Mouse (Mus musculus) heart, adult 8-10 months (tissue): ENCODE results near the gene Ccdc194. TPM values are rescaled to one million over a fixed set of nuclear protein-coding genes. Genes with fewer than 3 reads are reported as not detected.

Experiments
- DNase-seq: peaks from one replicate; pipeline ENCODE4 v3.0.0; 2022; ENCODE audit warnings: low spot score
- total RNA-seq, 4 experiments: library from RNA; stranded (reverse); gene quantifications; 2 replicates each; pipeline ENCODE4 v1.2.4; 2022

Ccdc194 gene
- not detected for total RNA-seq

DNA sequence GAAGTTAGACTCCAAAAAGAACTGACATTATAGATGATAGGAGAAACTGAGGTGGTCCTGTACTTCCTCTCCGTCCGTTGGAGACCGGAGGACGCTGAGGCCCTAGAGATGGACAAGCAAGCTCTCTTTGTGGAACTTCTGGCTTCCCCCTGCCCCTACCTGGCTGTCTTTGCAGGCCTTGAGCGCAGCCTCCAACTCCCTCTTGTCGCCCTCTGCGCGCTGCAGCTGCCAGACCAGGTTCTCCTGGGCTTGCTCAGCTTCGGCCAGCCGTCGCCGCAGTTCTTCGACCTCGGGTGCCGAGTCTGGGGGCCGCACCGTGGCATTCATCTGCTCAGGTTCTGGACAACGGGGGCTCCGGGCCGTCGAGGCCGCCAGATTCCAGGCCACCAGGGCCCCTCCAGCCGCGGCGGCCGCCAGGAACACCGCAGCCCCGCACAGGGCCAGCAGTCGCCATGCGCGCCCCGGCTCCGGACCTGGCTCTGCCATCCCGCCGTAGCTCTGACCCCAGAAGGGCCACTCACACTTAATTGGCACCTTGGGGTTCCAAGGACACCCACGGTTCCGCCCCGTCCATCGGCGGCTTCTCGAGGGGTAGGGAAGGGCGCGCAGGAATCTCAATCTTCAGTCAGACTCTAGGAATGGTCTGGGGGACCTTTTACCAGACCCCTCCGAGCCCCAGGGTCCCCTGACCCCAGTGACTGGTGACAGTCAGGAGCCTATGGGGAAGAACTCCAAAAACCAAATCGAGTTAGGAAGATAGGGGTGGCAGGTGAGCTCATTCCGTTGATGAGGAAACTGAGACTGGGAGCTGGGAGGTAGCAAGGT is at the start of gene Ccdc194:
Gene Ccdc194, minus strand, starts transcription at position 486 of the 825 bp plus-strand sequence.
- DNase-seq = no peak

DNA sequence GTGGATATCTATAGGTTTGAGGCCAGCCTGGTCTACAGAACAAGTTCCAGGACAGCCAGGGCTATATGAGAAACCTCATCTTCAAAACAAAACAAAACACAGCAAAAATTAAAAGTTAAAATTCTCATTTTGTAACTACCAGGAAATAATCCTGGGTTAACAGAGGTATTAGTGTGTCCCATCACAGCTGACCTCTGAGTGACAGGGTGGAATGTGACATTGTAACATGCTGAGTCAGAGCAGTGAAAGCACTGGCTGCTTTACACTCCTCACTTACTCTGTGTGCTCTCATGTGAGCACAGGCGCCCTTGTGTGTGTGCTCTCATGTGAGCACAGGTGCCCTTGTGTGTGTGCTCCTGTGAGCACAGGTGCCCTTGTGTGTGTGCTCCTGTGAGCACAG is 49.5 kb upstream of the Ccdc194 start:
- DNase-seq = no peak

DNA sequence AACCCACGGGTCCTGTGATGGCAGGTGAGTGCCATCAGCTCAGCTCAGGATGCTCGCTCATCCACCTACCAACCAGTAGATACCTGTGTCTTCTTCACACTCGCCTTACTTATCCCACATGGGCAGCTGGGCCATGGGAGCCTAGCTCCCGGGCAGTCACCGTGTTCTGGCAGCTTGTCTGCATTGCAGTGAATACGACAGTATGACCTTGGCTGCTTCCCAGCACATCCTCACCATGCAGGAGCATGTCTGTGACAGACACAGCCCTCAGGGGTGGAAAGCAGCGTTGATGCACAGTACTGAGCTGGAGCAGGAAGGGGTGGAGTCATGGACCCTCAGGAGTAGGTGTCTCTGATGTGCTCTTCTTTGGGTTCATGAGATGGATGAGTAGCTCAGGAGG is 48.9 kb upstream of the Ccdc194 start:
- no peak for DNase-seq

DNA sequence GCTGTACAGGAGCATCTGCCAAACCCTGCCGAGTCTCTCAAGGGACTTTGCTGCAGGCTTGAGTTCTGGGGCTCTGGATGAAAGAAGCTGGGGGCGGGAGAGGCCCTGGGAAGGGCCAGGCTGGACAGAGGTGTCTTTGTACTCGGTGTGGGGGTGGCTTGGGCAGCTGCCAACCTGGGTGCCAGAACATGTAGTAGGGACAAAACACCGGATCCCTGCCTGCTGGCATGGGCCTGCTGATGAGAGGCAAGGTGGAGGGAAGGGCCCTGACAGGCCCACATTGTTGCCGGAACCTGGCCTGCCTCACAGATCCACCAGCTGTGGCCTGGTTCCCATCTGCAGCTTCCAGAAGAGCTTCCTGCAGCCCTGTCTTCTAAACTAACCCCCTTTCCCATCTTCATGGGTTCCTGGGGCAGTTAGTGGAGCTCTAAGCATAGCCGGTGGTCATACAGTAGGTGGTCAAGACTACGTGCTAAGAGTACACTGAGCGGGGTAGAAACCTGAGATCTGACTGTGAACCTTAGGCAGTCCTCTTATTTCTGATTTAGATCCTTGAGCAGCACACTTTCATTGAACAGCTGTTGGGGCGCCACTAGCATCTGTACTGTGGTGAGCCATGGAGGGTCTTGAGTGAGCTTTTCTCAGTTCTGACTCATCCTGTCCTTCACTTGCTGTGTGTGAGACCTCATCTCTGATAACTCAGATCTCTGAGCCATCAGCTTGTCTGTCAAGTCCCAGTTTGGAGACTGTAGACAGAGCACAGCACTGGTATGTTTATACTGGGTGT is 47.5 kb upstream of the Ccdc194 start:
- peak; percentile 63 for DNase-seq

DNA sequence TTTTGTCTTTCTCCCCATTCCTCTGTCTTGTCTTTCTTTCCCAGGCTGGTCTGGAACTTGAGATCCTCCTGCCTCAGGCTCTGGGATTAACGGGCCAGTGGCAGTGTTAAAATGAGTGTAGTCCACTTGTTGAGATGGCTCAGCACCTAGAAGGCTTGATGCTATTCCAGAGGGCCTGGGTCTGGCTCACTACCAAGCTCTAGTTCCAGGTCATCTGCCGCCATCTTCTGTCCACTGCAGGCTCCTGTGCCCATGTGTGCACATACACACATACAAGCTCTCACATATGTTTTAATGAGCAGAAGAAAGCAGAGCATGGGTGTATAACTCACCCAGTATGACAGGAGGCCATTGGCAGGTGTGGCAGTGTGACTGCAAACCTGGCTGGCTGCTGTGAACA is 46.6 kb upstream of the Ccdc194 start:
- no peak for DNase-seq

DNA sequence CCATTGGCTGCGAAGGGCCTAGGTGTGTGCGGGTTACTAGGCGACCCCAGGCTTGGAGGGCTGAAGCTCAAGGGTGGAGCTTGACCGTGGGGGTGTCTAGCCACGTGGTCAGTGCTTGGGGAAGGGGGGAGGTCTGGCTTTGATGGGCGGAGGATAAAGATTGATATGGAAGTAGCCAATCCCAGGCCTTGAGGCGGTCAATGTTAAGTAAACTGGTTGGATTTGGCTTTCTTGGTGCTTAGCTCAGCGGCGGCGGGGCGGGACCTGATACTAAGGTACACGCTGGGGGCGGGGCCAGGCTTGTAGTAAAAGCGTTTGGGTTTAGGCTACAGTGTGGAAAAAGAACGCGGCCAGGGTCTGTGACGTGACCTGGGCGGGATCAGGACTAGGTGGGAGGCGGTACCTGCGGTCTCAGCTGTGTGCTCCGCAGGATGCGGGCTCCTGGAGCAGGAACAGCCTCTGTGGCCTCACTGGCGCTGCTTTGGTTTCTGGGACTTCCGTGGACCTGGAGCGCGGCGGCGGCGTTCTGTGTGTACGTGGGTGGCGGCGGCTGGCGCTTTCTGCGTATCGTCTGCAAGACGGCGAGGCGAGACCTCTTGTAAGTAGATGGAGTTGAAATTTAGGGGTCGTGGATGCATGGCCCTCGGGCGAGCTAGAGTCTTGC is 44.9 kb upstream of the Ccdc194 start:
- peak; percentile 82 for DNase-seq

DNA sequence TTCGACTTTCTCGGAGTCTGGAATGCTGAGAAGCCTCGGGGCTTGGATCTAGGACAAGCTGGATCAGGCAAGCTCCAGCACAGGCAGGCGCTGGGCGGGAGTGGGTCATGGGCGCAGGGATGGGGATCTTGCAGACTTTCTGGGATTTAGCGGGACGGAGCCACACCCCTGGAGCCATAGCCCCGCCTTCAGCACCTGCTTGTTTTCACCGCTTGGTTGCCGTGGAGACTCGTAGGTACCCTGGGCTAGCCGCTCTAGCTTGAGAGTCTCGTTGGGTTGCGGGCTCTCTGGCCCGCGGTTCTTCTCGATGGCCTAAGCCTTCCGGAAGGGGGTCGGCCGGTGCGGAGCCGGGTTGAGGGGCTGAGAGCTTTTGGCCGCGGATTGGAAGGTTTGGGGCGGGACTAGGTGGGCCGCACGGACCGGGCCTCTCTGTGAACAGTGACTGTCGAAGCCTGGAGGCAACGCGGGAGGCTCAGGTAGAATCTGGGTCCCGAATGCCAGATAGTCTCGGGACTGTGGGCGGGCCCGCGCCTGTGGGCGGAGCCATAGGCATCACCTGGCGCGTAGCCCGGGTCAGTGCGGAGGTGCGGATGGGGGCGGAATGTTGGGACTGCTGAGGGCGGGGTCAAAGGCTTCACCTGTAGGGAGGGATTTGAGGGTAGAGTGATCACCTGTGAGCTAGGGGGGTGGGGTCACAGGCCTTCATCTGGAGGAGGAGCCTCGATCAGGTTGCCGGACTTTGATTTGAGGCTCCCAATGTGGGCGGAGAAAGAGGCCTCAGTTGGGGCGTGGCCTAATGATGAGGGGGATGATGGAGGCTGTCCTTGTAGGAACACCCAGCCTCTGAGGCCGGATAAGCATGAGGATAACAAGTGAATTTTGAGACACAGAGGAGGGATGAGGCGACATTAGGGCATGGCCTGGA is 44.1 kb upstream of the Ccdc194 start:
- DNase-seq = peak; percentile 78

DNA sequence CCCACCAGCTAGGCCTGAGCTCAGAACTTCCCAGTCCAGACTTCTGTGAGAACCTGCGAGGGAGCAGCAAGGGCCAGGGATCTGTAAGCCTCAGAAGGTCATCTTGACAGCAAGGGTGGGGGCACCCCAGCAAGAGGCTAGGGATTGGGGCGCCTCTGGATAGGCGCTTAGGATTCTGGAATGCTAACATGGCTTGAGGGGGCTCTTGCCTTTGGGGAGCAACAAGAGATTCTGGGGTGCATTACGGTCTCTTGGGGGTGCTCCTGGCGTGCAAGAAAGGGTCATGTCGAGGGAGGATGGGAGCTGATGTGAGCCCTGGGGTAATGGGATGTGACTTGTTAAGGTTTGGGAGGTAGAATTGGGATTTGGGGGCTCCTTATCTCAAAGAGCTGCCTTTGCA is 43.4 kb upstream of the Ccdc194 start:
- no peak for DNase-seq

DNA sequence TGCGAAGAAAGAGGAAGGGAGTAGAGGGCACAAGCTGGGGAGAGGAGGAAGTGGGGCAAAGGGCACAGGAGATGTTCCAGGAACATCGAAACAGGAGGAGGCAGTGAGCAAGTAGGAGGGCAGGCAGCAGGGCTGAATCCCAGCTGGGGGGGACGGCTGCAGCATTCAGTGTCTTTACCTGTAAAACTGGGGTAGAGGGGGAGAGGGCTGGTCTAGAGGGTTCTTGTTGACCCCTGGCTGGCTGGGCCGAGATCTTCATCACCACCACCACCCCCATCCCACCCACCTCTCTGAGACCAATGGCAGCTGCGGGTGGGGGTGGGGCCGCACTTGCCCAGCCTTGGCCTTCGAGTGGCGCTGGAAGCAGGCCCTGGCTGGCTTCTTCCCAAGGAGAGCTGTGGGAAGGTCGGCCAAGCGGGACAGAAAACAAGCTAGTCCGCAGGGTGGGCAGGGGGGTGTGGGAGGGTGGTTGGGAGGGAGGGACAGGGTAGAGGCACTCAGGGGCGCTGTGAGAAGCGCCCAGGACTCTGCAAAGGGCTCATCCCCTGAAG is 43.0 kb upstream of the Ccdc194 start, which contains the start of gene Slc27a1:
Gene Slc27a1, plus strand, starts transcription at position 496 of the 551 bp plus-strand sequence.
- peak; percentile 64 for DNase-seq

DNA sequence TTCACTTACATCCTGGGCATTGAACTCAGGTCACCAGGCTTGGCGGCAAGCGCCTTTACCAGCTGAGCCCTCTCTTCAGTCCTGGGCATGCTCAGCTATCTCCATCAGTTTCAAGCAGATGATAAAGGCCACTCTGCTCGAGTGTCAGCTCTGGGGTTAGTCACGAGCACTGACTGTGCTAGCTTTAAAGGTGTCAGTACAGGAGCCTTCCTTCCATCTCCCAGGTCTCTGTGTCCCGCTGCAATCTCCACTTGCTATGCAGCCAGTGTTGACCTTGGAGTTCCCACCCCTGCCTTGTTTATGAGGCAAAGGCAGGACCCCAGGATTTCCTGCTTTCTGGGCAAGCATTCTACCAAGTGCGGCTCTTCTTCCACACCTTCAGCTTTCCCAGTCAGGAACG is 42.1 kb upstream of the Ccdc194 start:
- DNase-seq = no peak

DNA sequence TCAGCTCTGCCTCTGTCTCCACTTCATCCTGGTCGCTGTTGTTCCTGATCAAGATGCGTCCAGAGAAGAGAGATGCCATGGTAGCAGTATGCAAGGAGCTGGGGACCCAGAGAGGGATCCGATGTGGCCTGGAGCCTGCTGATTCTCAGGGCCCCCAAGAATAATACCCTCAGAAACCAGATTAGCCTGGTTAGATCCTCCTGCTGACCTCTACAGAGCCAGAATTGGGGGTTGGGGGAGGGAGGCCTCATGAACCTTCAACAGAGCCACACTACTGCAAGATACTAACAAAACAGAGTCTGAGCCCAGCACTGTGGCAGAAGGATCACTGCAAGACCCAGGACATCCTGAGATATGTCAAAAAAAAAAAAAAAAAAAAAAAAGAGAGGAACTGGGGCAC is 41.0 kb upstream of the Ccdc194 start, which contains the start of gene Nxnl1:
Gene Nxnl1, minus strand, starts transcription at position 101 of the 400 bp plus-strand sequence.
- no peak for DNase-seq

DNA sequence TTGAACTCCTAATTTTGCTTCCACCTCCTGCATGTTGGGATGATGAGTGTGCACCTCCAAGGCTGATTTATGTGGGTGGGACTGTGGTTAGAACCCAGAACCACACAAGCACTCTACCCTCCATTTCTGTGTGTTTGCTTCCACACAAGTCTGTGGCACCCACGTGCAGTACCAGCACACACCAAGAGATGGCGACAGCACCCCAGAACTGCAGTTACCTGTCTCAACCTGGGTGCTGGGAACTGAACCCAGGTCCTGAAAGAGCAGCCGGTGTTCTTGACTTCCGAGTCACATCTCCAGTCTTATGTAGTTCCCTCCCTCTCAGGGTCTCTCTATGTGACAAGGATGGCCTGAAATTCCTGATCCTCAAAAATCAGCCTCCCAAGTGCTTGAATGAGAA is 38.5 kb upstream of the Ccdc194 start:
- no peak for DNase-seq

DNA sequence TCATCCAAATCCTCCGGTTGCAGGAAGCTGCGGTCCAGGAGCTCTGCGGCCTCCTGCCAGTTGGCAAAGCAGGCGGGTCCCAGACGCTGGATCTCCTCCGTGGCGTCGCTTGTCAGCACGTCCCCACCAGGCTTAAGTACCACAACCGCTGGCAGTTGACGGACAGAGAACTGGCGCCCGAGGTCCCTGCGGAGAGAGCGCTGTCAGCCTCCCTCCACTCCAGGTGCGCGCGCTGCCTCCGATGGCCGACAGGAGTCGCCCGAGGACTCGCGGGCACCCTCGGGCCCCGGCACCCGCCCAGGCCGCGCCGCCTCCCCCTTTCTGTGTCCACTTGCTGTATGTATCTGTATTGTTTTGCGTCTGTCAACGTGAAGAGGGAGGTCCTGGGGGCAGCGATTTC is 37.2 kb upstream of the Ccdc194 start:
- peak; percentile 71 for DNase-seq

DNA sequence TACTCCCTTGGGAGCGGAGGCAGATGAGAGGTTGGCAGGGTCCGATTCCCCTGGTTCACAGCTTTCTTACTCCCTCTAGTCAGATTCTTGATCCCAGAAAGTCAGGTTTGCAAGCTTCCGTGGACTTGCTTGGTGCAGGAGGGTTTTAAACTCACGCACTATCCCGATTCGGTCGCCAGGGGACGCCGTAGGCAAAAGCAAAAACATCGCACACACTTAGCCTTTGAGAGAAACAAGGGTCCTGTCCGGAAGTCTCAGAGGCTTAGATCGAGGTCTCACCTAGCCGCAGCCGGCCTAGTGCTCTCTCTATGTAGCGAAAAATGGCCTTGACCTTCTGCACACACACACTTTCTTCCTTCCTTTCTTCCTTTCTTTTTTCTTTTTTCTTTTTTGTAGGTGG is 35.9 kb upstream of the Ccdc194 start:
- no peak for DNase-seq

DNA sequence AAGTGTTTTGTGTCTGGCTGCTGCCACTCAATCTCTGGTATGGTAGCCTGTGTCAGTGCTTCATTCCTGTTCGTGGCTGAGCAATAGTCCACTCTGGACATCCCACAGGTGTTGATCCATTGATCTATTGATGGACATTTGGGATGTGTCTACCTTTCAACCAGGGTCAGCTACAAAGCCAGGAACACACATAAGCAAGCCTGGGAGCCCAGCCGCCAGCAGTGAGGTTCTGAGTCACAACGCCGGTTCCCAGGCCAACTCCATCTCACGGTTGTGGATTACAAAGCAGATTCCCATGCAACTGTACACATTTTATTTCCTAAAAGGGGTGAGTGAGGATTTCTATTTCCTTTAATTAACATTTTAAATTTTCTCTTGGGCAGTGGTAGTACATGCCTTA is 35.3 kb upstream of the Ccdc194 start:
- no peak for DNase-seq

DNA sequence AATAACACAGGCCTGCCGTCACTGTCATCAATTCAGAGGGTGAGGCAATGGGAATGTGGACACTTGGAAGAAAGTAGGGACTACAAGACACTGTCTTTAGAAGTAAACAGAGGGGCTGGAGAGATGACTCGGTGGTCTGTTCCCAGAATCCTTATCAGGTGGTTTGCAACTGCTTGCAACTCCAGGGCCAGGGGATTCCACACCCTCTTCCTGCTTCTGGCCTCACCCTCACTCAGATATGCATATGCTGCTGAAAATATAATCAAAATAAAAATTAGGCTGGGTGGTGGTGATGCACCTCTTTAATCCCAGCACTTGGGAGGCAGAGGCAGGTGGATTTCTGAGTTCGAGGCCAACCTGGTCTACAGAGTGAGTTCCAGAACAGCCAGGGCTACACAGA is 34.6 kb upstream of the Ccdc194 start:
- no peak for DNase-seq

DNA sequence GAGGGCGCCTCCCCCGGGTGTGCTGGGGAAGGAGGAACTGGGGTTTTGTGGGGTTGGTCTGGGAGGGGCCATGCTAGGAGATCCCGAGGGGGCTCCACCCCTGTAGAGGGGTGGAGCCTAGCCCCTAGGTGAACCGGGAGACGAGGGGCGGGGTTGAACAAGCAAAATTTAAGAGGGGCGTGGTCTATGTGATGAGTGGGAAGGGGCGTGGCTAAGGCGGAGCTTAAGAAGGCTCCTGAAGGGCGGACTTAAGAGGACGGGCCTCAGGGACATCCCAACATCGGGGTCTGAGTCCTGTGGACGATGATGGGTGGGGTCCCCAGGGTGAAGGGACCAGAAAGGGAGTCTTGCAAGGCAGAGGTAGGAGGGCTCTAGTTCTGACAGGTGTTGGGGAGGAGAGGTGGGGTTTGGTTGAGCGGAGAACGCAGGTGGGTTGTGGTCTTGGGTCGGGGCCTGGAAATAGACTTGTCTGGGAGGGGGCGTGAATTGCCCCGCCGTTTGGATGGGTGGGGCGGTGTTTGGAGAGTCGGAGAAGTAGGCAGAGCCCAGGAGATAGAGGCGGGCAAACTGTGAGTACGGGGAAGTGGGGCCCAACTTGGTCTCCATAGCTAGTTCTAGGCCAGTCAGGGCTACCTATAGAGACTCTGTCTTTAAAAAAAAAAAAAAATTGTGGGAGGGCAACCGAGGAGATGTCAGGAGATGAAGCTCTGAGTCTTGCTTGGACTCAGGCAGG is 33.6 kb upstream of the Ccdc194 start:
- no peak for DNase-seq

DNA sequence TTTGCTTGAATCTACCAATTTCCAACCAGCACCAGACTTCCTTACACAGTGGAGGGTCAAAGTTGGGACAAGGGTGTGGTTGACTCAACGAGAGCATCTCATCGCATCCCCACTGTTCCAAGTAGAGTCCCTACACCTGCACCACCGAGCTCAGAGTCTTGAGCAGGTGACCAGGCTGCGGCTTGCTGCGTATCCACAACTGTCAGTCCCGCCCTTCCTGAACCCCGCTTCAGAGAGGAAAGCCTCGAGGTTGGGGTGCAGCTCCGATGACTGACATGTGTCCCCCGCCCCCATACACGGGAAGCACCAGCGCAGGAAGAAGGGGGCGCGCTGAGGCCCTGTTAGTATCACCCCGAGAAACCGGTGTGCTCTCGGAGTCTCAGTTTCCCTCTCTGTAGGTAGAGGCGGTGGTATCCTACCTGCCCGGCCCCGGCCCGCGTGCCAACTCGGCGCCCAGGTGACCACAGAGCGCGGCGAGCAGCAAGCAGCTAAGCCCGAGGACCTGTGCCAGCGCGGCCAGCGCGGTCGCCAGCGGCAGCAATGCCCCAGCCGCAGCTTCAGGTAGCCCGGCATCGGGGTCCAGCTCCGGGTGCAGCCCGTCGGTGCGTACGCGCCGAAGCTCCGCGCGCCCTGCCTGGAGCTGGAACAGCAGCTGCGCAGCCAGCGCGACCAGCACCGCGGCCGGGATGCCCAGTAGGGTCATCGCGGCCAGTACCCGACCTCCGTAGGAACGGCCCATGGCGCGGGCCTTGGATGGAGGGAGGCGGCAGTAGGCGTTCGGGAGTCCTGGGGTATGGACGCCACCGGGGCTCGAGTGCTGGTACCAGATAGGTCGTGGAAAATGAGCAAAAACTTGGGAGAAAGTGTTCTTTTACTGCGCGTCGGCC is 32.8 kb upstream of the Ccdc194 start, which contains the start of gene Tmem221:
Gene Tmem221, minus strand, starts transcription at position 801 of the 887 bp plus-strand sequence.
- DNase-seq = no peak

DNA sequence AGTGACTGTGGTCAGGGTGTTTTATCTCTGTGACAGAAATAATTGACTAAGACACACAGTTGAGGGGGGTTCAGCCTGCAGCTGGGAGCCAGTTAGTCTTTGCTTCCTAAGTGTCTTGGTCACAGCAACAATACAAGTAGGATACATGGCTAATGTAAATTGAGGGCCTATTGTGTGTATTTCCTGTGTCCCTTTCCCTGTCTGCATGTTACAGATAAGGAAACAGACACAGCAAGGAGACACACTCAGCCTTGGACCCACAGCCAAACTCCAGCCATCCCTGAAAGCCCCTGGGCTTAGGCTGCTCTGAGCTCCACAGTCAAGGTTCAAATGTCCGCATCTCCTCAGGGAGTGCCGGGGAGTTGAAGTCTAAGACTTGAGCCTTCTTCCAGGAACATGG is 29.1 kb upstream of the Ccdc194 start:
- no peak for DNase-seq
